Mouse (Mus musculus) right cerebral cortex, postnatal 14 days (tissue): ENCODE data around the gene Dnah2.

Experiments used
- DNase-seq: peaks from one replicate; pipeline ENCODE4 v3.0.0; 2022

Gene Dnah2

GRCm38 (mm10) chr11:69417449-69418384, 131.2 kb downstream of the Dnah2 start:
- peak; percentile 96 for DNase-seq

DNA sequence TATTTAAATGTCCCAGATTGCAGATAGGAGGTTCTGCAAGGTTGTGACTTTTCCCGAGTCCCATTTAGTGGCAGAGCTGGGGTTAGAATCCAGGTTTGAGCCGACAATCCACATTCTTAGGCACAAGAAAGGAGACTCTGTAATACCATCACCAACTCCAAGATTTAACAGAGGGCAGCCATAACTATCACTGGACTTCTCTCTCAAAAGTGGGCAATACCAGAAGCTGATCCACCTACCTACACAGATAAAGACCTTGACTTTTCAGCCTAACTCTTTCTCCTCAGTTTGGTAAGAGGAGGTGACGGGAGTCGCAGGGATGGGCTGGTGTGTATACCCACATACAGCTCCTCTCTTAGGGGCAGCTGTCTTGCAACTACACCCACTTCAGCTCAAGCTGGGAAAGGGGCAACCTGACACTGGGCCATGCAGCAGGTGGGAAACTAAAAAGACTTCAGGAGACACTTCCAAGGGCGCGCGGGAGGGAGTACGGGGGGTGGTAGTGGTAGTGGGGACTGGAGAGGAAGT, 131.9 kb downstream of the Dnah2 start:
- DNase-seq, result no peak

- no peak for DNase-seq
Observed at GRCm38 (mm10) chr11:69416509-69416908, 132.4 kb downstream of the Dnah2 start.

GRCm38 (mm10) chr11:69415668-69416451, 133.1 kb downstream of the Dnah2 start:
- DNase-seq, result peak; percentile 55

DNA sequence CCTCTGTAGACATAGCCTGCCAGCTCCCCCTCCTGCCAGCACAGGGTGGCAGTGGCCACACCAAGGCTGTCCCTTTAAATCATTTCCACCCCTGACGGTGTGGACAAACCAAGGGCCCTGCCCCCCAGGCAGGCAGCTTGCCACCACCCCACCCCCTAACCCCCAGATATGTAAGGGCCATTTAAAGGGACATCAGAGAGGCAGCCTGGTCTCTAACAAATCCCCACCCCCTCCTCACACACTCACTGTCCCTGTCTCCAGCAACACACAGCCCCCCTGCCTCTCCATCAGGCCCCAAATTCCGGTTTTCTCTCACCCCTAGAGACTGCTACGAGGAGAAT, 133.6 kb downstream of the Dnah2 start:
- peak; percentile 59 for DNase-seq

- DNase-seq, result no peak
Observed at GRCm38 (mm10) chr11:69414421-69415326, 134.2 kb downstream of the Dnah2 start.

DNA sequence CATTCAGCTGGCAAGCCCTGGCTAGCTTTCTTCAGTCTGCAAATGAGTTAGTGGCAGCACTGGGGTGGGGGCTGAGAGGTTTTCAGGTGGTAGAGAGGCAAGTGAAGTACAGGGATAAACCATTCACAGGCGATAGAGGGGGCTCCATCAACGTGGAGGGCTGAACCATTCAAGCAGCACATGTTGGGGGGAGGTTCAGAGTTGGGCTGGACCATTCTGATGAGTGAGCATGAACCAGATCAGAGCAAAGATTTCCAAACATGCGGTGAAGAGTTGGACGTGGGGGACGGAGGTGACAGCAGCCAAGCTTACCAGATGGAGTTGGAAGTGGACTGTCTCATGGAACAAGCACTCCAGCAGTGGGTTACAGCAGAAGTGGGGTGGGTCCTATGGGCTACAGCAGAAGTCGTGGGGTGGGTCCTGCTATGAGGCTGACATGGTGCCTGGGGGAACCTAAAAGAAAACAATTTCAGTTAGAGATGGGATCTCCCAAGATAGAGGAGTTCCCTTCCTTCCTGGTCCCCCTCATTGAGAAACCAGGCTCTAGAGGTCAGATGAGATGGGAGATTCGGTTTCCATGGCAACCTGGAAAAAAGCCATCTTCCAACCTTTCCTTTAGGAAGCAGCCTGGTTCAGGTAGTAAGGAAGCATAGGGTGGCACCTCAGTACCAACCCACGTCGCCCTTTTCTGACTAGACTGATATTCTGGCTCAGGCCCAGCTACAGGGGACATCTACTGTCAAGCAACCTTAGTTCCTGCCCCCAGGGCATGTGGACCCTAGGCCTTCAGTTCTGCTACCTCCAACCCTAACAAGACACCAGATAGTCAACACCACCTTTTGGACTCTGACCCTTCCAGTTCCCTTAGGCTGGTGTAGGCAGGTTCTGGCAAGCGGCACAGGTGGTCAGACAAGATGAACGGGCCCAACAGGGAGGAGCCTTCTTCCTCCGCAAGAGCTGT, 135.4 kb downstream of the Dnah2 start, which contains the start of gene Kdm6b:
Gene Kdm6b (minus strand): TSS at position 455 of the 961 bp plus-strand sequence.
- peak; percentile 59 for DNase-seq

DNA sequence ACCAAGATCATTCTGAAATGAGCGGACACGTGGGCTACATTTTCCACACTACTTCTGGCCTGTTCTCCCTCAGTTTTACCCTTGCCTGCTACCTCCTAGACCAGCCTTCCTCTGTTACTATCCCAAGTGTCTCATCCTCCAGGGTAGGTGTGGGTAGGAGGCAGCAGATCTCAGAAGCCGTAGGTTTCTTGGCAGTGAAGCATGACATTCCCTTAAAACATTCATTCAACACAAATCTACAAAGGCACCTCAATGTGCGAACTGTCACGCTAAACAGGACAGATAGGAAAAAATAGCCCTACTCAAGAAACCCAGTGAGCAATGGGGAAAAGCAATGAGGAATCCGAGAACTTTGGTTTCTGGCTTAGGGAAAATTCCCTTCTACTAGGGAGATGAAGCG, 136.4 kb downstream of the Dnah2 start:
- DNase-seq, result no peak

GRCm38 (mm10) chr11:69411538-69412203, 137.2 kb downstream of the Dnah2 start:
- peak; percentile 72 for DNase-seq

- DNase-seq, result peak; percentile 98
Observed at GRCm38 (mm10) chr11:69411073-69411535, 137.8 kb downstream of the Dnah2 start.

- peak; percentile 55 for DNase-seq
Observed at GRCm38 (mm10) chr11:69410310-69411072, 138.4 kb downstream of the Dnah2 start.

DNA sequence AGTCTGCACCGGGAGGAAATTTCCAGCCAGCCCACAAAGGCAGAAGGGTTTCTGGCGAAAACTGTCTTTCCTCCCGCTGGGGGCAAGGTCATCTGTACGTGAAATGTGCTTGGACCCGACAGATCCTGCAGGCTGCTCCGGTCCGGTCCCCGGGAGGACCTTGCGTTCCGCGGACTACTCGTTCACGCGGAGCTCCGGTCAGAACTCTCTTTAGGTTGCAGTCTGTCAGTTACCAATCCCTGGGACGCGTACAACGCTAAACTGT, 138.9 kb downstream of the Dnah2 start:
- DNase-seq, result no peak

DNA sequence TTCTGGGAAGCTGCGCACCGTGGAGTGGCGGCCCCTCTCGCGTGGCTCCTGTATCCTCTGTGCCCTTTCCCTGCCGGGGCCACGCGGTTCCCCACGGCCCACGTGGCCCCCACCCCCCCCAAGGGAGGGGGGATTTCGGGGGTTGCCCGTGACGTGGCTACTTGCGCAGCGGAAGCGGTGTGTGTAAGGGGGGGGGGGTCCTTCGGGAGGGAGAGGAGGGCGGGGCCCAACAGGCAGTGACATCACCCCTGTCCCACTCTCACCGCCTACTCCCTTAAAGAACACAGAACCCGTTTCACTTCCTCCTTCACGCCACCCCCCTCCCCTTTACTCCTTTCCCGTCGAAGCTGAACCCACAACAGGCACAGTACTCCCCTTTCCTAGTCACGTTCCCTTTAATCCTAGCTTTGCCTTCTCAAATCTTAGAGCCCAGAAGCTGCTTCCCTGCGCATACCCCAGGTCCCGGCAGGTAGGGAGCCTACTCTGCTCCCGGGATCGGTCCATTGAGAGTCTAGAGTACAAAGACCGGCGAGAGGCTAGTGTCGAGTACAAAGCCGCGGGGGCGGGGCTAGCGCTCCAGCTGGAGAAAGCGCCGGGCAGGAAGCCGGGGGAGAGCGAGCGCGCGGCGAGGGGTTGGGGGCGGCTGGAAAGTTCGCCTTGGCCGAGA, 139.4 kb downstream of the Dnah2 start:
- DNase-seq, result peak; percentile 86

DNA sequence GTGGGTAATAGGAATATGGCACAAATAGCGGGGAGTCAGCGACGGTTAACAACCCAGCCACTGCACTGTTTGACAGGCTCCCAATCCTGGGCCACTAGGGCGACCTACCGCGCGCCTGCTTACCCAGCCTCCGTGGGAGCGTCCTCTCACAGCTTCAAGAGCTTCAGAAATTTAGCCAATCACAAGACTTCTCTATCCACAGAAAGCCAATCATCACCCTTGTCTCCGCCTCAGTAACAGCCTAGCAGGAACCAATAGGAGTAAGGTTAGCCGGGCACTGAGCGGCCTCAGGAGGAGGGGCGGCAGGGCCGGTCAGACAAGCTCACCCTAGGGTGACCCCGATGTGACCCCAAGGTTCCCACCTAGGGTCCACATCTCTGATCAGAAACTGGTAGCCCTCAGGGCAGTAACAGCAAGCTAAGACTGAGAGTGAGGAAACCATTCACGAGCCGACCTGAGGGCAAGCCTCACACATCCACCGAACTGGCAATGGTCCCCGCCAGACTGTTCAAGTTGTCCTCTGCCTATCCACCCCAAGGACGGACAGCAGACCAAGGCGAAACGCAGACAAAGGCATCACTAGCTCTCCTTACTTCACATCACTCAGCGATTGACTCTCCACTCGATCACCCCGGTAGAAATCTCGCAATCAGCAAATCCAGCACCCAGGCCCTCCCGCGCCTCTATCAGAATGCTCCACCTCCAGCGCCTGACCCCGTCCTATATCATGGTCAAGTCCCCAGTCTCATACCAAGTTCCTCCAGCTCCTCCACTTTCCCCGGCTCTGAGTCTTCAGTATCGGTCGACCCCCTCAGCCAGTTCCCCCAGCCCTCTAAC, 140.2 kb downstream of the Dnah2 start:
- peak; percentile 65 for DNase-seq

DNA sequence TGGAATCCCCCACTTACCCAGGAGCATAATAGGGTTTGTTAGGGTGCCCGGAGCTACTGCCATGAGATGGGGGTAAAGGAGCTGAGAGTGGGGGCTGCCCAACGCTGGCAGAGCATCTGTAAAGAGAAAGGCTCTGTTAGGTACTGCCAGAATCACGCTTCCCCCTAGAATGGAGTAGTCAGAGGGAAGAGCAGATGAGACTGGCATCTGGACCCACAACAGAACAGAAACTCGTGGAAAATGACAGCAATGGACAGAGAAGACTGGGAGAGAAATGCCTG, 141.2 kb downstream of the Dnah2 start:
- DNase-seq, result no peak

GRCm38 (mm10) chr11:69406867-69407723, 141.8 kb downstream of the Dnah2 start:
- no peak for DNase-seq

- DNase-seq, result no peak
Observed at GRCm38 (mm10) chr11:69406282-69406681, 142.6 kb downstream of the Dnah2 start.
